8 mouse cellular contexts compared by ENCODE assay signal in the genomic region with DNA sequence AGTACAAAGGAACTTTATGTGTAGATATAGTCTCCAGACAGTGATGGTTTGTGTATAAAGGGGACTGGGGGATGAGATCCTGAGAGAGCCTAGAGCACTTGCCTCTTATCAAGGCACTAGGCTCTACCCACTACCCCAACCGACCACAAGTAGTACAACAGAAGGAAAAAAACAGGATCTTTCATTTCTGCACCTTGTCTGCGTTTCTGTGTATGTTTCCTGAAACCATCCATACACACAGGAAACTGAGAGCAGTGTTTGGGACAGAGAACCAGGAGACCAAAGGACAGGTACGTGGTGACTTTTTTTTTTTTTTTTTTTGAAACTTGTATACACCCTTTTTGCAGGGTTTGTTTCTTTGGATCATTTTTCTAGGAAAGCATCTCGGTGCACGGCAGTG. TPM values are rescaled to one million over a fixed set of nuclear protein-coding genes. Genes with fewer than 3 reads are reported as not detected.
DNase-seq lines count a peak whose midpoint lies in the region; ATAC-seq and TF ChIP-seq lines count a peak whose summit lies in the region.

No protein-coding gene starts in this region.

- peak overlapping the region; percentile 66 for H3K9ac ChIP-seq in kidney, embryonic 14.5 days (ENCODE audit: low read depth, low read length)
- H3K9ac ChIP-seq in hindbrain, embryonic 16.5 days (ENCODE audit: low read depth, low read length): peak overlapping the region; percentile 89

- peaks cover 4% of the 10 kb centered on the region; the same call in 1 of the 2 replicates for H3K4me1 ChIP-seq in kidney, embryonic 14.5 days (ENCODE audit: control insufficient read depth, insufficient read depth, low read length)
- no peaks in the 10 kb centered on the region for H3K4me1 ChIP-seq in bone marrow, adult 2 months (ENCODE audit: control insufficient read depth, insufficient read depth, low read length)
- H3K4me1 ChIP-seq in hindbrain, embryonic 16.5 days (ENCODE audit: control insufficient read depth, insufficient read depth, low read depth, low read length): peaks cover 7% of the 10 kb centered on the region

- H3K27ac ChIP-seq in kidney, embryonic 14.5 days (ENCODE audit: low read depth, low read length): no peak overlapping the region
- H3K27ac ChIP-seq in bone marrow, adult 2 months (ENCODE audit: control insufficient read depth, insufficient read depth, low read depth, low read length, poor library complexity): no peak overlapping the region
- H3K27ac ChIP-seq in hindbrain, embryonic 16.5 days (ENCODE audit: low read depth, low read length): no peak overlapping the region; the same call in 1 of the 2 replicates

- peak overlapping the region; percentile 63 for H3K4me2 ChIP-seq in kidney, embryonic 14.5 days (replicated peaks; ENCODE audit: low read depth, low read length)
- peak overlapping the region; percentile 78 for H3K4me2 ChIP-seq in hindbrain, embryonic 16.5 days (ENCODE audit: low read length)
- peak overlapping the region; percentile 73 for H3K4me2 ChIP-seq in myocyte (ENCODE audit: low read depth)

- H3K36me3 ChIP-seq in kidney, embryonic 14.5 days (ENCODE audit: control insufficient read depth, insufficient read depth, low read length): no peaks in the 10 kb centered on the region
- H3K36me3 ChIP-seq in hindbrain, embryonic 16.5 days (ENCODE audit: control insufficient read depth, insufficient read depth, low read length): no peaks in the 10 kb centered on the region
- H3K36me3 ChIP-seq in myocyte (ENCODE audit: control insufficient read depth, insufficient read depth): no peaks in the 10 kb centered on the region

- TF ChIP-seq POLR2A in bone marrow, adult 2 months (IDR thresholded peaks at IDR 0.05; ENCODE audit: borderline replicate concordance, control insufficient read depth, low read depth, low read length): no peak
- no peak for TF ChIP-seq POLR2A in myocyte (IDR thresholded peaks at IDR 0.05; ENCODE audit: insufficient read length, low read depth)

- no peaks in the 10 kb centered on the region for H3K9me3 ChIP-seq in kidney, embryonic 14.5 days (ENCODE audit: control insufficient read depth, low read length)
- H3K9me3 ChIP-seq in hindbrain, embryonic 16.5 days (ENCODE audit: control insufficient read depth, low read length): no peaks in the 10 kb centered on the region

- H3K4me3 ChIP-seq in kidney, embryonic 14.5 days (ENCODE audit: low read length): peak overlapping the region; percentile 66
- H3K4me3 ChIP-seq in bone marrow, adult 2 months (replicated peaks; ENCODE audit: control insufficient read depth, low read depth, low read length): peak overlapping the region; percentile 99
- peak overlapping the region; percentile 74 for H3K4me3 ChIP-seq in hindbrain, embryonic 16.5 days (ENCODE audit: low read length)
- peak overlapping the region; percentile 38 for H3K4me3 ChIP-seq in myocyte

- H3K79me2 ChIP-seq in myocyte (ENCODE audit: control insufficient read depth, insufficient read depth): no peaks in the 10 kb centered on the region

- peak overlapping the region; percentile 41 for H3ac ChIP-seq in myocyte (ENCODE audit: control insufficient read depth, insufficient read length)

- 14% methylated on average over 5 of the region's 5 CpGs for WGBS in kidney, embryonic 14.5 days
- WGBS in bone marrow, adult 2 months: under 1% methylated on average over 5 of the region's 5 CpGs
- 14% methylated on average over 5 of the region's 5 CpGs for WGBS in hindbrain, embryonic 16.5 days

- ATAC-seq in kidney, embryonic 14.5 days (ENCODE audit: low FRiP score, low TSS enrichment): no peak
- ATAC-seq in hindbrain, embryonic 16.5 days: no peak

- H3K27me3 ChIP-seq in kidney, embryonic 14.5 days (ENCODE audit: control insufficient read depth, insufficient read depth, low read length): no peaks in the 10 kb centered on the region
- no peaks in the 10 kb centered on the region; the same call in 1 of the 2 replicates for H3K27me3 ChIP-seq in hindbrain, embryonic 16.5 days (replicated peaks; ENCODE audit: control insufficient read depth, insufficient read depth, low read length)
- H3K27me3 ChIP-seq in myocyte (ENCODE audit: control insufficient read depth, insufficient read depth, insufficient read length): peaks cover 7% of the 10 kb centered on the region

- DNase-seq in kidney, adult 11 months: no peak
- no peak for DNase-seq in B cell, adult 2 months
- DNase-seq in adrenal gland, adult 2 months: no peak
- DNase-seq in urinary bladder, postnatal 10 days (ENCODE audit: low spot score): no peak

- TF ChIP-seq CTCF in bone marrow, adult 2 months (IDR thresholded peaks at IDR 0.05; ENCODE audit: control insufficient read depth, insufficient read depth, low read length): no peak

TF ChIP-seq in myocyte, 11 proteins besides CTCF, POLR2A, EP300 and RAD21:
- TF ChIP-seq REST (IDR thresholded peaks at IDR 0.05; ENCODE audit: insufficient read depth, insufficient read length): no peak
- TF ChIP-seq E2F4 (IDR thresholded peaks at IDR 0.05; ENCODE audit: insufficient read depth): no peak
- no peak for TF ChIP-seq USF1 (IDR thresholded peaks at IDR 0.05; ENCODE audit: low read depth)
- TF ChIP-seq MYOG (IDR thresholded peaks at IDR 0.05; ENCODE audit: control insufficient read depth in 1 of 3, insufficient read depth in 1 of 3, insufficient read length in 2 of 3, low read depth in 2 of 3): no peak
TF ChIP-seq in myocyte: peak in this region for 0.

RNA-seq across cellular contexts. Expression of a gene that starts 0.7 kb away (rescaled TPM):
- 49.1 and 49.3 TPM in 2 replicates for polyA plus RNA-seq in kidney, embryonic 14.5 days (2014; fragmentation: Nextera tagmentation; extraction: Ambion mirVana)
- 4.3 and 5.2 TPM in 2 replicates for polyA plus RNA-seq in bone marrow, adult 2 months (2011; ENCODE audit: insufficient read depth, insufficient read length, low replicate concordance, missing spikeins)
- 24.4 and 24.9 TPM in 2 replicates for polyA plus RNA-seq in hindbrain, embryonic 16.5 days (2015; fragmentation: Nextera tagmentation; extraction: Ambion mirVana)
- polyA plus RNA-seq in myocyte (2012; fragmentation: generic; extraction: Trizol): 14.5 TPM
- 10 to 100 TPM; 15.4 to 17.2 TPM for total RNA-seq in adrenal gland, adult 2 months (2021)
- 18.0 and 22.4 TPM in 2 replicates for polyA plus RNA-seq in adrenal gland, adult 2 months (2012; rRNA removed)

RNA-seq across cellular contexts. Expression of a gene that starts 19.5 kb away (rescaled TPM):
- polyA plus RNA-seq in kidney, embryonic 14.5 days (2014; fragmentation: Nextera tagmentation; extraction: Ambion mirVana): 184 and 185 TPM in 2 replicates
- 27.7 and 28.3 TPM in 2 replicates for polyA plus RNA-seq in bone marrow, adult 2 months (2011; ENCODE audit: insufficient read depth, insufficient read length, low replicate concordance, missing spikeins)
- 93.8 and 95.2 TPM in 2 replicates for polyA plus RNA-seq in hindbrain, embryonic 16.5 days (2015; fragmentation: Nextera tagmentation; extraction: Ambion mirVana)
- 58.6 TPM for polyA plus RNA-seq in myocyte (2012; fragmentation: generic; extraction: Trizol)
- total RNA-seq in adrenal gland, adult 2 months (2021): 10 to 100 TPM; 29.8 to 33.1 TPM
- polyA plus RNA-seq in adrenal gland, adult 2 months (2012; rRNA removed): 14.7 and 19.4 TPM in 2 replicates

Comparison
In these comparisons a context has a peak if more than half of its experiments do, and no peak if none do; other contexts are left out.
1. H3K4me3 ChIP-seq: peak in every context shown above with its lines; median percentile 99 in bone marrow, adult 2 months; 74 in hindbrain, embryonic 16.5 days; 66 in kidney, embryonic 14.5 days; 38 in myocyte.